Mouse (Mus musculus) embryonic facial prominence, embryonic 11.5 days (tissue): ENCODE results near the gene Erich3. TPM values are rescaled to one million over a fixed set of nuclear protein-coding genes. Genes with fewer than 3 reads are reported as not detected.
A peak's percentile ranks its signal among the peaks of the same experiment; 100 is the strongest.

Experiments used
- ATAC-seq: fragments of 200-750 bp; cut with Nextera tagmentation; replicated peaks from 2 replicates; pipeline ENCODE4 v1.8.0; 2017; ENCODE audit warnings: low read depth; ENCODE audit not compliant: insufficient number of reproducible peaks, low FRiP score, low TSS enrichment
- DNase-seq: peaks from one replicate; pipeline ENCODE4 v3.0.0-alpha.2; 2015; ENCODE audit warnings: low spot score
- H3K27ac ChIP-seq: fragments of 300-500 bp; sonication (generic); replicated peaks from 2 replicates; pipeline ENCODE4 v1.5.1; 2014; ENCODE audit warnings: mild to moderate bottlenecking, low read depth, low read length, control low read depth
- H3K27me3 ChIP-seq: fragments of 300-500 bp; sonication (generic); 2 replicates; pipeline ENCODE4 v1.6.1; 2014; ENCODE audit warnings: mild to moderate bottlenecking, low read length, moderate library complexity, mixed read lengths; ENCODE audit not compliant: control insufficient read depth, insufficient read depth
- H3K36me3 ChIP-seq: fragments of 300-500 bp; sonication (generic); replicated peaks from 2 replicates; pipeline ENCODE4 v1.6.1; 2014; ENCODE audit warnings: low read depth, mild to moderate bottlenecking, low read length, moderate library complexity, mixed read lengths; ENCODE audit not compliant: control insufficient read depth, insufficient read depth
- H3K4me1 ChIP-seq: fragments of 300-500 bp; sonication (generic); 2 replicates; pipeline ENCODE4 v1.6.1; 2014; ENCODE audit warnings: low read length, mixed read lengths; ENCODE audit not compliant: control insufficient read depth, insufficient read depth
- H3K4me2 ChIP-seq: fragments of 300-500 bp; sonication (generic); 2 replicates; pipeline ENCODE4 v1.6.1; 2014; ENCODE audit warnings: low read depth, mild to moderate bottlenecking, control low read depth, low read length, moderate library complexity
- H3K4me3 ChIP-seq: fragments of 300-500 bp; sonication (generic); 2 replicates; pipeline ENCODE4 v1.5.1; 2014; ENCODE audit warnings: low read depth, low read length, control low read depth
- H3K9ac ChIP-seq: fragments of 300-500 bp; sonication (generic); replicated peaks from 2 replicates; pipeline ENCODE4 v1.6.1; 2014; ENCODE audit warnings: mild to moderate bottlenecking, control low read depth, low read length
- H3K9me3 ChIP-seq: fragments of 300-500 bp; sonication (generic); replicated peaks from 2 replicates; pipeline ENCODE4 v1.6.1; 2016; ENCODE audit warnings: mild to moderate bottlenecking, low read length, inconsistent platforms, mixed read lengths; ENCODE audit not compliant: control insufficient read depth
- WGBS: fragments of 180-500 bp; shearing (Covaris S2); extraction: QIAGEN DNeasy Blood & Tissue Kit; methylation state at CpG from one replicate; pipeline ENCODE4 v1.1.7; 2014; 5-methylcytosine and 5-hydroxymethylcytosine counted together
- polyA plus RNA-seq: library from polyadenylated mRNA; unstranded; fragments of >200 nt; fragmentation: Nextera tagmentation; extraction: Ambion mirVana; gene quantifications from 2 replicates; pipeline ENCODE4 v1.2.1, GENCODE M21; 2014

Erich3 gene
- polyA plus RNA-seq, 1 experiment from 2014 or later, result 0.17 TPM

DNA sequence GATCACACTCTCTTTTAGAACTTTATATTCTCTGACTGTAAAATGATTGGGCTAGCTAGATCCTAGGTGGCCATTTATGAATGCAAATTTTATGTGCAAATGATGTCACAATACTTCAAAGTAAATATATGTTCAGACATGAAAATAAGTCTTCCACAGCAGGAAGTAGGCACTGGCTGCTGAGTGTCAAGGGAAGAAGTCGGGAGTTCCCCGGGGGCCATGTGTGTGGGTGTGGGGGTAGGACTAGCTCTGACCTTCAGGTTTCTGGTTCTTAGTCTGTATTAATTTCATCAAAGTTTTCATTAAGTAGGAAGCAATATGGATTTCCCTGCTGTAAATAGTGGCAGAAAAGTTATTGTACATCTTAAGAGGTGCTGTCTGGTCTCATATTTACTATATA, 20.0 kb downstream of the Erich3 start:
- WGBS, result 91% methylated on average over 2 of the region's 2 CpGs
- Histone ChIP-seq H3K27ac (no peak overlapping the region), H3K4me1 (no peaks in the 10 kb centered on the region), H3K9ac (no peak overlapping the region), H3K4me2 (no peak overlapping the region), H3K4me3 (no peak overlapping the region), H3K27me3 (no peaks in the 10 kb centered on the region), H3K36me3 (no peaks in the 10 kb centered on the region), H3K9me3 (no peaks in the 10 kb centered on the region)
- DNase-seq (no peak), ATAC-seq (no peak)

DNA sequence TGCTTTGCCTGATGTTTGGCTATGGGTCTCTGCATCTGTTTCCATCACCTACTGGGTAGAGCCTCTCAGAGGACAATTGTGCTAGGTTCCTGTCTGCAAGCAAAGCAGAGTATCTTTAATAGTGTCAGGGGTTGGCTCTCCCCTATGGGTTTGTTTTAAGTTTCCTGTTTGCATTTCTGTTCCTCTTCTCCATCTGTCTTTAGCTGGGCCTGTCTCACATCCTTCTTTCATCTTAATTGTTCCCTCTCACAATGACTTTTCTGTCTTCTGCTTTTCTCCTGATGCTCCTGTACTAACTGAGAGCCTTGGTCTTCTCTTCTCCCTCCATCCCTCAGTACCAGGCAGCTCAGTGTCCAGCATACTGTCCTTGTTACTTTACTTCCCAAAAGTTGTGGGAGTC, 26.6 kb downstream of the Erich3 start:
- Histone ChIP-seq H3K27me3 (no peaks in the 10 kb centered on the region), H3K4me1 (no peaks in the 10 kb centered on the region), H3K4me2 (no peak overlapping the region), H3K36me3 (no peaks in the 10 kb centered on the region), H3K27ac (no peak overlapping the region), H3K4me3 (no peak overlapping the region), H3K9ac (no peak overlapping the region), H3K9me3 (no peaks in the 10 kb centered on the region)
- ATAC-seq, result no peak
- DNase-seq, result no peak

DNA sequence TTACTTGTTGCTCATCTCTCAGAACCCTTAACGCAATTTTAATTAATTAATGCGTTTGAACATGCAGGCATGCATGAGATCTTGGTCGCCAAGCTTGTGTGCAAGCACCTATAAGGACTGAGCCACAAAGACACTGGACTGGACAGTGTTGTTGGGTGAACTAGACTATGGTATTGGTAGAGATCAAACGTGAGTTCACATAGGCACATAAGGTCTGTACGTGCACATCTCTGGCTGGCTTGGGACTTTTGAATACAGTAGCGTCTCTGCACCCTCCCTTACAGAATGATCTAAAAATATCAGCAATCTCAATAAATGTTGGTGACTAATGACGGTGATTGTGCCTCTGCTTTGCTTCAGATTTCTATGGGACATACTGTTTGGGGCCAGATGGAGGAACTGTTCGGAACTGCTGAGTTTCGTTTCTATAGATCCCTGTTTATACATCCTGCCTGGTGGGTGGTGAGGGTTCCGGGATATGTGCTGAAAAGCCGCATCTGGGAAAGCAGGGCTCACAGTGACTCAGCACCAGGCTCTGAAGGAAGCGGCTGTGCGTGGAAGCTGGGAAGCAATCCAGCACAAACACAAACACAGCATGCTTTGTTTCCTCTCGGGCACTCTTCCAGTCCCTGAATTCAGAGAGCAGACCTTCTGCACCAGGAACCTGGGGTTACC, 28.4 kb downstream of the Erich3 start:
- H3K36me3 ChIP-seq, result no peaks in the 10 kb centered on the region
- H3K9ac ChIP-seq, result no peak overlapping the region
- ATAC-seq (0 out of 2 replicates have a peak, but pooled peaks have one; percentile 25), DNase-seq (peak; percentile 49)
- H3K27ac ChIP-seq, result no peak overlapping the region
- WGBS, result 45% methylated on average over 14 of the region's 14 CpGs
- H3K4me2 ChIP-seq, result no peak overlapping the region
- H3K27me3 ChIP-seq, result no peaks in the 10 kb centered on the region
- H3K9me3 ChIP-seq, result no peaks in the 10 kb centered on the region
- H3K4me3 ChIP-seq, result no peak overlapping the region
- H3K4me1 ChIP-seq, result no peaks in the 10 kb centered on the region

DNA sequence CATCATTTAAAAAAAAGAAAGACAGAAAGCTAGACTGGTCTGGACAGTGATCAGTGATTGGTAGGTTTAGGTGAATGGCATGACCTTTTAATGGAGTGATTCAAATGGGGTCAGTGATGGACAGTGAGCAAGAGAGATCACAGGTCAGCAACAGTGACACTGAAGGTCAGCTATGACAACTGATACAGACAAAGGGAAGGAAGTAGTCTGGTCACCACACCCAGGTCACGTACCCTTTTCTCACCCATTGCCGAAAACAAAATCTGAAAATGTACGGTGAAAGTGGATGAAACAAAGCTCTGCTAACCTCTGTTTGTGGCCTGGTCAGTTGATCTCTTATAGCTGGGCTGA, 28.9 kb downstream of the Erich3 start:
- H3K9ac ChIP-seq, result no peak overlapping the region
- 41% methylated on average over 3 of the region's 3 CpGs for WGBS
- no peak overlapping the region for H3K4me2 ChIP-seq
- H3K4me1 ChIP-seq, result no peaks in the 10 kb centered on the region
- H3K36me3 ChIP-seq, result no peaks in the 10 kb centered on the region
- no peaks in the 10 kb centered on the region for H3K9me3 ChIP-seq
- DNase-seq (no peak), ATAC-seq (0 out of 2 replicates have a peak, but pooled peaks have one; percentile 2)
- H3K27me3 ChIP-seq, result no peaks in the 10 kb centered on the region
- no peak overlapping the region for H3K27ac ChIP-seq
- H3K4me3 ChIP-seq, result no peak overlapping the region

DNA sequence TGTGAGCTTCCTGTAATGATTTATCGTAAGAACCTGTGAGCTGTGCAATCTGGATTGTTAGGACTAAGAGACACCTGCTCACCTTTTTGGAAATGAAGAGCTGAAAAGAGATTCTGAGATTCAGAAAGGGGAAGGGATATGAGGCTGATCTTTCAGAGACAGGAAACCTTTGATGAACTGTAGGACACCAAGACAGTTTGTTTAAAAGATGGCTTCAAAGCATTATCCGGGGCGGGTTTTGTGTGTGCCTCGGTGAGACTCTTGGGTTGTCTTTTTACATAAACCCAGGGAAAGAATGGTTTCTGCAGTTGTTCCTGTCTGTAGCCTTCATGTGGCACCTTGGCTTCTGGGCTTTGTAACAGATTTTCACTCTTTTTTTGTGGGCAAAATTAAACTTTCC, 30.2 kb downstream of the Erich3 start:
- no peak overlapping the region for H3K4me2 ChIP-seq
- no peak overlapping the region for H3K4me3 ChIP-seq
- no peaks in the 10 kb centered on the region for H3K9me3 ChIP-seq
- ATAC-seq, result no peak
- no peak overlapping the region for H3K9ac ChIP-seq
- WGBS, result 88% methylated on average over 4 of the region's 4 CpGs
- no peaks in the 10 kb centered on the region for H3K27me3 ChIP-seq
- no peak for DNase-seq
- H3K4me1 ChIP-seq, result no peaks in the 10 kb centered on the region
- H3K36me3 ChIP-seq, result no peaks in the 10 kb centered on the region
- no peak overlapping the region for H3K27ac ChIP-seq

DNA sequence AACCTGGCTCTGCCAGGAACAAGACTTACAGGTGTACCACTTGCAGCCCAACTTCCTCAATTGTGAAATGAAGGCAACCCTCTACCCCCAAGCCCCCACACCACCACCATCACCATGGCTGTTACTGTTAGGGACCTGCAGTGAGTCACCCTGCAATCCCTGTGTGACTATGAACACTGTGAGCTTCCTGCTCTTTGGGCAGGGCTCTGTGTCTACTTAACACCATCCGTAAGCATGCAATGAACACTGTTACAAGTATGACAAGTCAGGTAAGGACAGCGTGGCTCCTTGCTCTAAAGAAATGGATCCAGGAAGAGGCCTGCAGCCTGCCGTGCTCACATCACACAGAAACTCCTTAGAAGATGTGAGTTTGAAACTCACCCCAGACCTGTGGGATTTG, 33.0 kb downstream of the Erich3 start:
- no peak for DNase-seq
- no peak overlapping the region for H3K4me2 ChIP-seq
- no peaks in the 10 kb centered on the region for H3K9me3 ChIP-seq
- no peak overlapping the region for H3K4me3 ChIP-seq
- H3K27me3 ChIP-seq, result no peaks in the 10 kb centered on the region
- no peak overlapping the region for H3K9ac ChIP-seq
- WGBS, result 88% methylated on average over 3 of the region's 3 CpGs
- H3K4me1 ChIP-seq, result no peaks in the 10 kb centered on the region
- ATAC-seq, result no peak
- H3K36me3 ChIP-seq, result no peaks in the 10 kb centered on the region
- no peak overlapping the region for H3K27ac ChIP-seq

DNA sequence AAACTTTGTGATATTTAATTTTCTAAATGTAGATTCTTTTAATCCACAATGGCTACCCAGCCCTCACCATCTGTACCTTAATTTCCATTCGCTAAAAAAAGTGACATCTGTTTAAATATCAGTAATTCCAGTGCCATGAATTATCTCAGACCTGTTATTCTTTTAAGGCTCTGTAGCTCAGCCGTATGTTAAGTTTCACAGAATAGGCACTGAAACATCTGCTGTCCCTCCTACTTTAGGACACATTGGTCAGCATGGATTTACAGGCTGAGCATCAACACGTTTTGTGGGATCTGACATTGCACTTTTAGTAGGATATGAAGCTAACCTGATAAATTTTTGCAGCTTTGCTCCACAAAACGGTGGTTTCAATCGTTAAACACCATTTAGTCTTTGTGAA, 35.2 kb downstream of the Erich3 start:
- Histone ChIP-seq H3K4me1 (no peaks in the 10 kb centered on the region), H3K36me3 (no peaks in the 10 kb centered on the region), H3K27ac (no peak overlapping the region), H3K9me3 (no peaks in the 10 kb centered on the region), H3K27me3 (no peaks in the 10 kb centered on the region), H3K9ac (no peak overlapping the region), H3K4me3 (no peak overlapping the region), H3K4me2 (no peak overlapping the region)
- ATAC-seq (no peak), DNase-seq (no peak)
- WGBS, result 67% methylated on average over 5 of the region's 5 CpGs

DNA sequence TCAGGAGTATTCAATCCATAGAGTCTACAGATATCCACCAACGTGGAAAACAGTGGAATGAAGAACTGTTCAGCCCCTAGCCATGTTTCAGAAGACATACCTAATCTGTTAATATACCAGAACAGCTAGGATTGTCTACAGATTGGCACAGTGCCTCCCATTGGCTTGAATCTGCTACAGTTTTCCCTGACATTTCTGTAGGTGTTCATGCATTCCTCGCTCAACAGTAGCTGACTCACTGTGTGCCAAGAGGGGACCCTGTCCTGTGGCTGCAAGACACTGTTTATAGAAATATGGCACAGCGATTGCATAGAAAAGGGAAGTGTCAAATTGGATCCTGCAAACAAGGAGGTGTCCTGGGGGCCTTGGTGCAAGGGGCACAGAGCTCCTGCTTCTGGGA, 36.6 kb downstream of the Erich3 start:
- 84% methylated on average over 3 of the region's 3 CpGs for WGBS
- Histone ChIP-seq H3K4me2 (no peak overlapping the region), H3K9me3 (no peaks in the 10 kb centered on the region), H3K27ac (no peak overlapping the region), H3K4me1 (no peaks in the 10 kb centered on the region), H3K36me3 (no peaks in the 10 kb centered on the region), H3K9ac (no peak overlapping the region), H3K27me3 (no peaks in the 10 kb centered on the region), H3K4me3 (no peak overlapping the region)
- ATAC-seq (no peak), DNase-seq (no peak)
